Mouse (Mus musculus) C2C12 (cell line): ENCODE measurements around the gene Serpinf2.

ENCODE experiments used
- CTCF ChIP-seq: IDR thresholded peaks from one replicate; pipeline ENCODE4 v1.5.1; 2011; ENCODE audit not compliant: control insufficient read depth, insufficient read depth, insufficient read length
- MYOD1 ChIP-seq: IDR thresholded peaks from one replicate; pipeline ENCODE4 v1.6.1; 2011; ENCODE audit warnings: low read depth; ENCODE audit not compliant: control insufficient read depth, insufficient read length
- MYOG ChIP-seq: IDR thresholded peaks from one replicate; pipeline ENCODE4 v1.6.1; 2011; ENCODE audit not compliant: control insufficient read depth, insufficient read length; ENCODE audit errors: extremely low read depth

DNA sequence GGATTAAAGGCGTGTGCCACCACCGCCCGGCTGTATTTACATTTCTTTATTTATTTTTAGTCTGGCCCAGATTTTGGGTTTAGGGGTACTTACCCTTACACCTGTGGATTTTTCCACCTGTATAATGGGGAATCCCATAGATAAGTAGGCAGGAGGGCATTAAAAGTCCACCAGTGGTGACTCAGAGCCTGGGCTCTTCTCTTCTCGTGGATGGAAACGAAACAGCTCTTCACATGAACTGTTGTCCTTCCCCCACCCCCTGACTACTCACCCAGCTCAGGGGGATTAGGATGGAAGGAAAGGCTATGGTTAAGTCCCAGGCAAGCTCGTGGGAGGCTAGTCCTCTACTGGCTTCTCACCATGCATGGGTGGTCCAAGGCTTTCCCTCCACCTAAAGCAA lies 25.0 kb upstream of the Serpinf2 start:
- no peak for TF ChIP-seq CTCF
- no peak for TF ChIP-seq MYOD1
- no peak for TF ChIP-seq MYOG
